Mouse (Mus musculus): ENCODE data around the gene F13b. TPM values are rescaled to one million over a fixed set of nuclear protein-coding genes. Genes with fewer than 3 reads are reported as not detected.

The F13b gene
- total and polyA plus RNA-seq, 3 experiments: not detected

DNA sequence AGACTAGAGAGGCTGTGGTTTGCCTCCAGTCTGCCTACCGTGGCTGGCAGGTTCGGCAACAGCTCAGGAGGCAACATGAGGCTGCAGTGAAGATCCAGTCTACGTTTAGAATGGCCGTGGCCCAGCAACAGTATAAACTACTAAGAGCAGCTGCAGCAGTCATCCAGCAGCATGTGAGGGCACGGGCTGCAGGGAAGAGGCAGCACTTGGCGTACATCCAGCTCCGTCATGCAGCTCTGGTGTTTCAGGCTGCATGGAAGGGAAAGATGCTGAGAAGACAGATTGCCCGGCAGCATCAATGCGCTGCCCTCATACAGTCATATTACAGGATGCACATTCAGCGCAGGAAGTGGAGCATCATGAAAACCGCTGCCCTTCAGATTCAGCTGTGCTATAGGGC, 22.6 kb upstream of the F13b start:
- Histone ChIP-seq H3K27ac (ENCODE audit: insufficient read depth, low read depth) (no peak overlapping the region), H3K9me3 (replicated peaks; ENCODE audit: low read length) (no peaks in the 10 kb centered on the region), H3K9ac (ENCODE audit: insufficient read depth, low read depth) (no peak overlapping the region), H3K4me1 (ENCODE audit: control insufficient read depth in 1 of 2, insufficient read depth in 2 of 2) (no peaks in the 10 kb centered on the region), H3K4me3 (replicated peaks in 1 of 3; ENCODE audit: low read depth in 2 of 3, low read length in 2 of 3, poor library complexity in 1 of 3) (no peak overlapping the region), H3K4me2 (ENCODE audit: insufficient read depth, low read depth, poor library complexity, severe bottlenecking) (no peak overlapping the region), H3K79me2 (replicated peaks; ENCODE audit: control insufficient read depth, extremely low read depth, insufficient read depth, poor library complexity, severe bottlenecking) (no peaks in the 10 kb centered on the region), H3K36me3 (replicated peaks in 1 of 2; ENCODE audit: control insufficient read depth in 1 of 2, insufficient read depth in 1 of 2, low read length in 1 of 2) (peaks cover 64 to 91% of the 10 kb centered on the region in 2 experiments), H3K27me3 (replicated peaks) (no peaks in the 10 kb centered on the region)
- TF ChIP-seq UBTF (IDR thresholded peaks at IDR 0.05; ENCODE audit: low read depth, low read length): no peak
- no peak for TF ChIP-seq CHD2 (IDR thresholded peaks at IDR 0.05; ENCODE audit: low read length)
- no peak for TF ChIP-seq E2F4 (IDR thresholded peaks at IDR 0.05; ENCODE audit: insufficient replicate concordance, low read depth, low read length)
- TF ChIP-seq HCFC1 (IDR thresholded peaks at IDR 0.05; ENCODE audit: low read depth, low read length): no peak
- TF ChIP-seq MAX (IDR thresholded peaks at IDR 0.05; ENCODE audit: low read length): no peak
- TF ChIP-seq SIN3A (IDR thresholded peaks at IDR 0.05; ENCODE audit: low read length): no peak
- TF ChIP-seq BHLHE40 (IDR thresholded peaks at IDR 0.05; ENCODE audit: low read depth, low read length): no peak
- in situ Hi-C loops (cut with MboI; ENCODE audit: low pct_ligation_motif_present, low pct_unique_long_range_greater_than_20kb, low sequenced_read_pairs) (no loop called here), dilution Hi-C loops (cut with MboI; ENCODE audit: extremely low pct_ligation_motif_present, extremely low pct_unique_long_range_greater_than_20kb, low sequenced_read_pairs) (no loop called here)
- no peak for DNase-seq (ENCODE audit: extremely low read depth)

- H3K9me3 ChIP-seq (replicated peaks; ENCODE audit: low read length): no peaks in the 10 kb centered on the region
- no peak for DNase-seq (ENCODE audit: extremely low read depth)
- dilution Hi-C loops (cut with MboI; ENCODE audit: extremely low pct_ligation_motif_present, extremely low pct_unique_long_range_greater_than_20kb, low sequenced_read_pairs) (no loop called here), in situ Hi-C loops (cut with MboI; ENCODE audit: low pct_ligation_motif_present, low pct_unique_long_range_greater_than_20kb, low sequenced_read_pairs) (no loop called here)
- H3K9ac ChIP-seq (ENCODE audit: insufficient read depth, low read depth): no peak overlapping the region
- H3K27me3 ChIP-seq (replicated peaks): no peaks in the 10 kb centered on the region
- TF ChIP-seq NELFE (IDR thresholded peaks at IDR 0.05; ENCODE audit: low read depth, low read length) (no peak), POLR2AphosphoS2 (IDR thresholded peaks at IDR 0.05; ENCODE audit: low read depth, low read length) (no peak), CHD2 (IDR thresholded peaks at IDR 0.05; ENCODE audit: low read length) (no peak), ZKSCAN1 (IDR thresholded peaks at IDR 0.05; ENCODE audit: borderline replicate concordance, low read depth, low read length) (no peak), E2F4 (IDR thresholded peaks at IDR 0.05; ENCODE audit: insufficient replicate concordance, low read depth, low read length) (no peak), TCF12 (IDR thresholded peaks at IDR 0.05; ENCODE audit: low read depth, low read length) (no peak), HCFC1 (IDR thresholded peaks at IDR 0.05; ENCODE audit: low read depth, low read length) (no peak), MXI1 (IDR thresholded peaks at IDR 0.05; ENCODE audit: low read depth, low read length) (no peak)
- no peak overlapping the region for H3K27ac ChIP-seq (ENCODE audit: insufficient read depth, low read depth)
- H3K4me3 ChIP-seq (replicated peaks in 1 of 3; ENCODE audit: low read depth in 2 of 3, low read length in 2 of 3, poor library complexity in 1 of 3): no peak overlapping the region
- no peak overlapping the region for H3K4me2 ChIP-seq (ENCODE audit: insufficient read depth, low read depth, poor library complexity, severe bottlenecking)
- no peaks in the 10 kb centered on the region for H3K79me2 ChIP-seq (replicated peaks; ENCODE audit: control insufficient read depth, extremely low read depth, insufficient read depth, poor library complexity, severe bottlenecking)
- H3K4me1 ChIP-seq (ENCODE audit: control insufficient read depth in 1 of 2, insufficient read depth in 2 of 2): no peaks in the 10 kb centered on the region
- peaks cover 57 to 85% of the 10 kb centered on the region in 2 experiments for H3K36me3 ChIP-seq (replicated peaks in 1 of 2; ENCODE audit: control insufficient read depth in 1 of 2, insufficient read depth in 1 of 2, low read length in 1 of 2)
These were observed 21.3 kb upstream of the F13b start for GRCm38 (mm10) chr1:139480246-139480645.

- Histone ChIP-seq H3K27ac (ENCODE audit: insufficient read depth, low read depth) (no peak overlapping the region), H3K27me3 (replicated peaks) (no peaks in the 10 kb centered on the region), H3K4me2 (ENCODE audit: insufficient read depth, low read depth, poor library complexity, severe bottlenecking) (no peak overlapping the region), H3K79me2 (replicated peaks; ENCODE audit: control insufficient read depth, extremely low read depth, insufficient read depth, poor library complexity, severe bottlenecking) (no peaks in the 10 kb centered on the region), H3K36me3 (replicated peaks in 1 of 2; ENCODE audit: control insufficient read depth in 1 of 2, insufficient read depth in 1 of 2, low read length in 1 of 2) (peaks cover 51 to 82% of the 10 kb centered on the region in 2 experiments), H3K9ac (ENCODE audit: insufficient read depth, low read depth) (no peak overlapping the region), H3K9me3 (replicated peaks; ENCODE audit: low read length) (no peaks in the 10 kb centered on the region), H3K4me3 (replicated peaks in 1 of 3; ENCODE audit: low read depth in 2 of 3, low read length in 2 of 3, poor library complexity in 1 of 3) (no peak overlapping the region), H3K4me1 (ENCODE audit: control insufficient read depth in 1 of 2, insufficient read depth in 2 of 2) (no peaks in the 10 kb centered on the region)
- no peak for TF ChIP-seq USF2 (conservative IDR thresholded peaks at IDR 0.05; ENCODE audit: low read depth, low read length)
- TF ChIP-seq RAD21 (IDR thresholded peaks at IDR 0.05; ENCODE audit: low read depth, low read length): no peak
- TF ChIP-seq ETS1 (conservative IDR thresholded peaks at IDR 0.05; ENCODE audit: low read depth, low read length): no peak
- TF ChIP-seq CHD2 (IDR thresholded peaks at IDR 0.05; ENCODE audit: low read length): no peak
- TF ChIP-seq ZKSCAN1 (IDR thresholded peaks at IDR 0.05; ENCODE audit: borderline replicate concordance, low read depth, low read length): no peak
- no peak for TF ChIP-seq RCOR1 (conservative IDR thresholded peaks at IDR 0.05; ENCODE audit: low read depth, low read length)
- no peak for TF ChIP-seq SIN3A (IDR thresholded peaks at IDR 0.05; ENCODE audit: low read length)
- no peak for TF ChIP-seq ZNF384 (IDR thresholded peaks at IDR 0.05; ENCODE audit: low read depth, low read length)
- TF ChIP-seq TBP (conservative IDR thresholded peaks at IDR 0.05; ENCODE audit: low read depth, low read length): no peak
- TF ChIP-seq JUN (IDR thresholded peaks at IDR 0.05; ENCODE audit: insufficient read depth, low read depth, low read length): no peak
- dilution Hi-C loops (cut with MboI; ENCODE audit: extremely low pct_ligation_motif_present, extremely low pct_unique_long_range_greater_than_20kb, low sequenced_read_pairs): no loop called here
- in situ Hi-C loops (cut with MboI; ENCODE audit: low pct_ligation_motif_present, low pct_unique_long_range_greater_than_20kb, low sequenced_read_pairs): no loop called here
- no peak for DNase-seq (ENCODE audit: extremely low read depth)
These were observed 20.4 kb upstream of the F13b start for GRCm38 (mm10) chr1:139481146-139481545.
